Mouse (Mus musculus) brain, embryonic 14.5 days (tissue): Measurements from ENCODE around the gene Sdk1.

Experiments used
- CTCF ChIP-seq: fragments of 200-500 bp; IDR thresholded peaks from 2 replicates; pipeline ENCODE4 v1.5.1; 2012; ENCODE audit warnings: inconsistent platforms, mild to moderate bottlenecking, moderate library complexity, borderline replicate concordance; ENCODE audit not compliant: insufficient read depth, insufficient read length; ENCODE audit errors: extremely low read depth
- POLR2A ChIP-seq: fragments of 200-500 bp; IDR thresholded peaks from 2 replicates; pipeline ENCODE4 v1.6.1; 2012; ENCODE audit warnings: mild to moderate bottlenecking, inconsistent platforms, borderline replicate concordance; ENCODE audit not compliant: poor library complexity, insufficient read depth, insufficient read length, severe bottlenecking; ENCODE audit errors: extremely low read depth

GRCm38 (mm10) chr5:141754278-141754677 lies 513.0 kb downstream of the Sdk1 start:
- TF ChIP-seq CTCF, result no peak
- TF ChIP-seq POLR2A, result no peak
